Mouse (Mus musculus) intestine, postnatal 0 days (tissue): ENCODE data around the gene Tmem209. TPM values are rescaled to one million over a fixed set of nuclear protein-coding genes. Genes with fewer than 3 reads are reported as not detected.

Experiments
- ATAC-seq: fragments of 200-750 bp; cut with Nextera tagmentation; 2 replicates; pipeline ENCODE4 v1.8.0; 2017; ENCODE audit warnings: mild to moderate bottlenecking, moderate TSS enrichment, moderate library complexity
- H3K27ac ChIP-seq: fragments of 300-500 bp; sonication (generic); 2 replicates; pipeline ENCODE4 v1.5.1; 2014; ENCODE audit warnings: mild to moderate bottlenecking, low read depth, low read length, moderate library complexity
- H3K27me3 ChIP-seq: fragments of 300-500 bp; sonication (generic); replicated peaks from 2 replicates; pipeline ENCODE4 v1.6.1; 2014; ENCODE audit warnings: low read length, mixed read lengths; ENCODE audit not compliant: control insufficient read depth, insufficient read depth
- H3K36me3 ChIP-seq: fragments of 300-500 bp; sonication (generic); 2 replicates; pipeline ENCODE4 v1.6.1; 2014; ENCODE audit warnings: mild to moderate bottlenecking, moderate library complexity; ENCODE audit not compliant: control insufficient read depth, insufficient read depth
- H3K4me1 ChIP-seq: fragments of 300-500 bp; sonication (generic); replicated peaks from 2 replicates; pipeline ENCODE4 v1.6.1; 2014; ENCODE audit warnings: antibody characterized with exemption, low read length, mixed read lengths; ENCODE audit not compliant: control insufficient read depth, insufficient read depth
- H3K4me2 ChIP-seq: fragments of 300-500 bp; sonication (generic); replicated peaks from 2 replicates; pipeline ENCODE4 v1.6.1; 2014; ENCODE audit warnings: low read depth, mild to moderate bottlenecking, moderate library complexity
- H3K4me3 ChIP-seq: fragments of 300-500 bp; sonication (generic); 2 replicates; pipeline ENCODE4 v1.5.1; 2014; ENCODE audit warnings: low read depth, low read length
- H3K9ac ChIP-seq: fragments of 300-500 bp; sonication (generic); 2 replicates; pipeline ENCODE4 v1.6.1; 2014; ENCODE audit warnings: mild to moderate bottlenecking, low read depth, low read length
- H3K9me3 ChIP-seq: fragments of 300-500 bp; sonication (generic); 2 replicates; pipeline ENCODE4 v1.6.1; 2016; ENCODE audit warnings: mixed run types; ENCODE audit not compliant: control insufficient read depth
- CTCF ChIP-seq: sonication (generic); IDR thresholded peaks from 2 replicates; pipeline ENCODE4 v1.5.1; 2016; ENCODE audit warnings: low read depth, mild to moderate bottlenecking, control low read depth, antibody characterized with exemption, moderate library complexity
- WGBS: fragments of 180-500 bp; shearing (Covaris S2); extraction: QIAGEN DNeasy Blood & Tissue Kit; methylation state at CpG from one replicate; pipeline ENCODE4 v1.1.7; 2014; 5-methylcytosine and 5-hydroxymethylcytosine counted together
- polyA plus RNA-seq: library from polyadenylated mRNA; unstranded; fragments of >200 nt; fragmentation: Nextera tagmentation; extraction: Ambion mirVana; gene quantifications from 2 replicates; pipeline ENCODE4 v1.2.1, GENCODE M21; 2015

Gene Tmem209
- polyA plus RNA-seq, 1 experiment from 2014 or later = 10.2 TPM

DNA sequence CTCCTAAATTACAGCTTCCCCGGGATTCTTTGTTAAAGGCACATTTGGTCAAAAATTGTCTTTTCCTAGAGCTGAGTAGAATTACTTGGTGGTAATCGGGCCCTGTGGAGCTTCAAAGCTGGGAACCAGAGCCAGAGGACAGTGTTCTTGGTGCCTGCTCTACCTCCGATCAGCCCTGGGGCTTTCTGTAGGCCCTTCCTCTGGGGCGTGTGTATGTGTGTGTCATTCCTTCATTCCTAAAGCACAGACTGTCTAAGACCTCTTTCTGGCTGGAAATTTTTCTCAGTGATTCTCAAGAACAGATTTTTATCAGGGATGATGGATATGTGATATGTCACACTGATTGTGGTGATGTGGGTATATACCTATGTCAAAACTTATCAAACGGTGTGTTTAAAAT is 29.2 kb upstream of the Tmem209 start:
- ATAC-seq = no peak
- 67% methylated on average over 5 of the region's 5 CpGs for WGBS
- no peak overlapping the region for H3K27ac ChIP-seq
- H3K36me3 ChIP-seq = no peaks in the 10 kb centered on the region
- H3K4me3 ChIP-seq = no peak overlapping the region
- H3K9ac ChIP-seq = no peak overlapping the region
- H3K4me1 ChIP-seq = no peaks in the 10 kb centered on the region; the same call in 1 of the 2 replicates
- TF ChIP-seq CTCF = no peak
- H3K9me3 ChIP-seq = no peaks in the 10 kb centered on the region
- no peak overlapping the region for H3K4me2 ChIP-seq
- H3K27me3 ChIP-seq = no peaks in the 10 kb centered on the region

DNA sequence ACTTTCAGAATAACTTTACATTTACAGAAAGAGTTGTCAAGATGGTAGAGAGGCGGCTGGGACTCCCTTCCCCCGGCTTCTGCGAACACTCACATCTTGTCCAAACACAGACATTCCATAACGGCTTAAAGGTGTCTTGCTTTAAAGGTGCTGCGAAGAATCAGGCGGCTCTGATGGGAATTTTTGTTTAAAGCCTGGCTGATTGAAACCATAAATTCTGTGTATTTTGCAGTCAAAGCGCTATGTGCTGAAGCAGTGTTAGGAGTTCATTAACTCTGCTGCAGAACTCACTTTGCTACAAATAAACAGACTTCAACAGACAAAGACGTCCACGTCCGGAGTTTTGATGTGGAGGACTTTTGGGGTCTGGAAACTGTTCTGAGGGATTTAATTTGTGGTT is 28.7 kb upstream of the Tmem209 start:
- Histone ChIP-seq H3K36me3 (no peaks in the 10 kb centered on the region), H3K9me3 (no peaks in the 10 kb centered on the region), H3K27ac (no peak overlapping the region), H3K9ac (no peak overlapping the region), H3K27me3 (no peaks in the 10 kb centered on the region), H3K4me2 (no peak overlapping the region), H3K4me3 (no peak overlapping the region), H3K4me1 (no peaks in the 10 kb centered on the region; the same call in 1 of the 2 replicates)
- ATAC-seq = no peak
- WGBS = 54% methylated on average over 10 of the region's 10 CpGs
- TF ChIP-seq CTCF = no peak

DNA sequence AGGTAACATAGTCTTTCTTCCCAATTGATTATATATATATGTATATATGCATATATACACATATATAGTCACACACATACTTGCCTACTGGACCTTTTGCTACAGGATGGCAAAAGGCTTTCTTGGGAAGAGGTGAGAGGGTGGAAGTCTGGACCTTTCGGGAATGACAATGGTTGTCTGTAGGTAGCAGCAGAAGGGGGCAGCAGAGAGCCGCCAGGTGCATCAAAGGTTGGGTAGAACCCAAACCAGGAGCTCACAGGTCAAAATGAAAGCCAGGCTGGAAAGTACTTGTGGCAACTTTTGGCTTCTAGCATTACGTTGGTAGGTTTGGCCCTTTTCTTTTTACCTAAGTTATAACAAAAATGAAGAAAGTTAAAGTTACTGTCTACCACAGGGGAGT is 25.8 kb upstream of the Tmem209 start:
- H3K9ac ChIP-seq = no peak overlapping the region
- peak; percentile 81 for TF ChIP-seq CTCF
- H3K27ac ChIP-seq = no peak overlapping the region
- no peak for ATAC-seq
- no peaks in the 10 kb centered on the region for H3K4me1 ChIP-seq
- no peak overlapping the region for H3K4me2 ChIP-seq
- no peak overlapping the region for H3K4me3 ChIP-seq
- H3K9me3 ChIP-seq = no peaks in the 10 kb centered on the region
- no peaks in the 10 kb centered on the region for H3K36me3 ChIP-seq
- H3K27me3 ChIP-seq = no peaks in the 10 kb centered on the region
- WGBS = 48% methylated on average over 3 of the region's 3 CpGs

DNA sequence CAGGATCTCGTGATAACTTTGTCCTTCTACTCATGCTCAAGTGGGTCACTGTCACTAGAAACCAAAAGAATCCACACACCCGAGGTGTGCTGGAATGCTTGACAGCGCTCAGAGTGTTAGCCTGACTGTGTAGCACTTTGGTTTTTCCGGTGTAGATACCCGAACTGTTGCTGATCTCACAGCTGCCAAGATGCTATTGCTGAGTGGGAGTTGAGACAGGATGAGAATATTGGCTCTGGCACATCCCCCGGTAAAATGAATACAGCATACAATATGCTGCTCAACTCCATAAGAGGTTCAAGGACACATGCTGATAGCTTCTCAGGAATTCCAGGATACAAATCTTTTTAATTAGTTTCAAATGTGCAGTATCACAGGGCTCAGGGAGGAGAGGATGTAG is 19.2 kb upstream of the Tmem209 start:
- no peak for TF ChIP-seq CTCF
- Histone ChIP-seq H3K9ac (no peak overlapping the region), H3K4me3 (no peak overlapping the region), H3K27ac (no peak overlapping the region), H3K4me2 (no peak overlapping the region), H3K36me3 (no peaks in the 10 kb centered on the region), H3K9me3 (no peaks in the 10 kb centered on the region), H3K27me3 (no peaks in the 10 kb centered on the region), H3K4me1 (no peaks in the 10 kb centered on the region)
- WGBS = 66% methylated on average over 6 of the region's 6 CpGs
- no peak for ATAC-seq

DNA sequence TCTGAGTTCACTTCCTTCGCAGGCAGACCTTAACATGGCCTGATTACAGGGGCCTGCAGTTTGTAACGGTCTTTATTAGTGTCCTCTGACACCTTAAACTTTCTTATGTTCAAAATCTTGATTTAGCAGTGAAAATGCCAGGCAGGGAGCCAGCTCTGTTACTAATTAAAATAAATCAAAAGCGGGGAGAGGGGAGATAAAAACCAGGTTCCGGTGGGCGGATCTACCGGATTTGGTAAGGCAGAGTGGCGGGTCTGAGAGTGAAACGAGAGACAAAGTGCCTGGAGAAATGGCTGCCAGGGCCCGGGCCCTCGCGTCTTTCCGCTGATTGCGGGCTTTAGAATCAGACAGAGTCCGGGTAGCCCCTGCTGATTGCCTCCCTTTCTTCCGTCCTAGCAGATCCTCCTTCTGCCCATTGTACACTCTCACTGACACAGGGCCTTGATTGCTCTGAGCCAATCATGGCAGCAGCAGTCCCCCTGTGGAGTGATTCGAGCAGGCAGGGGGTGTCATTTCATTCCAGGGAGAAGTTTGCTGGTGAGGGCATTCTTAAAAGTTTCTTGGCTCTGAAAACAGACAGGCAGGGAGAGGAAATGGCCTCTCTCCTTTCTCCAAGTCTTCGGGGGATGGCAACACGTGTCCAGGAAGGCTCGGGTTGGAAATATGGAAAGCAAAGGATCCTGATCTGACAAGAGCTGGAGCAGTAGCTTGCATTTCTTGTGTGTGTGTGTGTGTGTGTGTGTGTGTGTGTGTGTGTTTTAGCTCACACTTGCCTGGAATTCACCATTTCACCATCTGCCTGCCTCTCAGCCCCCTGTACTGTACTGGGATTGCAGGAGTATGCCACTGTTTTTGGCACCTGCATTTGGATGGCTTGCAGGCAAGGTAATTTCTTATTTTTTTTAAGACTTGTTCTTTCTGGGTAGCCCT is 17.3 kb upstream of the Tmem209 start:
- Histone ChIP-seq H3K27ac (peak overlapping the region; percentile 57), H3K9ac (no peak overlapping the region)
- 45% methylated on average over 19 of the region's 19 CpGs for WGBS

DNA sequence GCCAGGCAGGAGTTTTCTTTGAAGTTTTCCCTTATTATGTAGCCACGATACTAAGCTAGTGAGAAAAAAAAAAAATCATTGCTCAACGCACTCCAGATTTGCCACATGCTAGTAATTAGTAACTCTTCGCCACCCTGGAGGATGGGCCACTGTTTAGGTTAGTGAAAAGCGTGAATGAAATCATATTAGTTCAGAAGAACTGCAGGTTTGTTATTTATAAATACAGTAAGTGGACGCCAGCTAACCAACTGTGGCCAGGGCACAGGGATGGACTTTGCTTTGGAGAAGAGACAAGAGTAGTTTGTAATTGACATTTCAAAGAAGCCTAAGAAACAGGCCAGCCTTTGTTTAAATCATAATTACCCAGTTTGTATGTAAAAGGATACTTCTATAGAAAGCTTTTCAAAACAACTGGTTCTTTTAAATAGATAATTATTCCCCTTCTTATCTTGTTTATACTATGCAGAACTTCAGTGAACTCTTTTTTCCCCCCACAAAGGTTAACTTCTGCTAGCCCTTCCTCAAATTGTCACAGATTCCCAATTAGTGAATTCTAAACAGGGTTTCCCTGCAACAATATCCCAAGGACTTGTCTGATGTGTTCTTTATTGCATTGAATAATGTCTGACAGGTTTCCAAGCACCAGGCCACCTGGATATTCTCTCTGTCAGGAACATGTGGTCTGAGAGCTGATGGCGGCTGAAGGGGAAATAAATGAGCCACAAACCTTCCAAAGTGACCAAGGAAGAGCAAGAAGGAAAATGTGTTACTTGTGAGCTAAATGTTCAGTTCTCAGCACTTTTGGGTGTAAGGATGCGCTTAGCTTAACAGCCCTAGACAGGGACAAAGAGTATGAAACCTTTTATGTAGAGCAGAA is 16.1 kb upstream of the Tmem209 start:
- no peak overlapping the region for H3K27ac ChIP-seq
- no peaks in the 10 kb centered on the region for H3K36me3 ChIP-seq
- no peak overlapping the region for H3K4me2 ChIP-seq
- no peak overlapping the region for H3K9ac ChIP-seq
- no peaks in the 10 kb centered on the region for H3K27me3 ChIP-seq
- no peaks in the 10 kb centered on the region for H3K9me3 ChIP-seq
- no peaks in the 10 kb centered on the region for H3K4me1 ChIP-seq
- no peak overlapping the region for H3K4me3 ChIP-seq
- WGBS = 67% methylated on average over 7 of the region's 7 CpGs
- ATAC-seq = no peak
- TF ChIP-seq CTCF = no peak

More for the DNA sequence above, 17.3 kb upstream of the Tmem209 start:
- no peaks in the 10 kb centered on the region for H3K27me3 ChIP-seq
- H3K4me1 ChIP-seq = no peaks in the 10 kb centered on the region
- H3K36me3 ChIP-seq = no peaks in the 10 kb centered on the region
- no peak for TF ChIP-seq CTCF
- no peak for ATAC-seq
- H3K4me3 ChIP-seq = no peak overlapping the region
- no peaks in the 10 kb centered on the region for H3K9me3 ChIP-seq
- peak overlapping the region; percentile 25; the same call in 1 of the 2 replicates for H3K4me2 ChIP-seq
